Mouse (Mus musculus): ENCODE results near the gene Phactr2. TPM values are rescaled to one million over a fixed set of nuclear protein-coding genes. Genes with fewer than 3 reads are reported as not detected.

Gene Phactr2
- polyA plus RNA-seq, 1 experiment from 2014 or later = 6.4 TPM

- Histone ChIP-seq H3K4me2 (replicated peaks) (no peak overlapping the region), H3K4me1 (replicated peaks) (no peaks in the 10 kb centered on the region), H3K27ac (no peak overlapping the region), H3K36me3 (no peaks in the 10 kb centered on the region), H3K4me3 (replicated peaks) (no peak overlapping the region), H3K9ac (replicated peaks) (no peak overlapping the region), H3K9me3 (no peaks in the 10 kb centered on the region), H3K27me3 (no peaks in the 10 kb centered on the region)
- ATAC-seq = no peak
- 88% methylated on average over 6 of the region's 6 CpGs for WGBS
Observed at GRCm38 (mm10) chr10:13443647-13444046, 30.6 kb downstream of the Phactr2 start.

- no peak for ATAC-seq
- Histone ChIP-seq H3K4me2 (replicated peaks) (no peak overlapping the region), H3K9ac (replicated peaks) (no peak overlapping the region), H3K4me1 (replicated peaks) (0 out of 2 replicates have a peak, but pooled peaks cover 4% of the 10 kb centered on the region), H3K36me3 (no peaks in the 10 kb centered on the region), H3K27me3 (no peaks in the 10 kb centered on the region), H3K27ac (no peak overlapping the region), H3K4me3 (replicated peaks) (no peak overlapping the region), H3K9me3 (no peaks in the 10 kb centered on the region)
- 81% methylated on average over 4 of the region's 4 CpGs for WGBS
Observed at GRCm38 (mm10) chr10:13440292-13440691, 33.9 kb downstream of the Phactr2 start.

- H3K27ac ChIP-seq = no peak overlapping the region
- H3K36me3 ChIP-seq = no peaks in the 10 kb centered on the region
- H3K9ac ChIP-seq (replicated peaks) = no peak overlapping the region
- H3K9me3 ChIP-seq = no peaks in the 10 kb centered on the region
- no peak overlapping the region for H3K4me3 ChIP-seq (replicated peaks)
- no peak for ATAC-seq
- H3K27me3 ChIP-seq = no peaks in the 10 kb centered on the region
- WGBS = 58% methylated on average over 10 of the region's 10 CpGs
- no peak overlapping the region for H3K4me2 ChIP-seq (replicated peaks)
- 0 out of 2 replicates have a peak, but pooled peaks cover 4% of the 10 kb centered on the region for H3K4me1 ChIP-seq (replicated peaks)
Observed at GRCm38 (mm10) chr10:13438118-13438821, 35.9 kb downstream of the Phactr2 start.

- ATAC-seq = no peak
- WGBS = 90% methylated on average over 9 of the region's 9 CpGs
- Histone ChIP-seq H3K4me2 (replicated peaks) (no peak overlapping the region), H3K9me3 (no peaks in the 10 kb centered on the region), H3K9ac (replicated peaks) (no peak overlapping the region), H3K27me3 (no peaks in the 10 kb centered on the region), H3K4me1 (replicated peaks) (peaks cover 9% of the 10 kb centered on the region; the same call in 1 of the 2 replicates), H3K27ac (no peak overlapping the region), H3K4me3 (replicated peaks) (no peak overlapping the region), H3K36me3 (no peaks in the 10 kb centered on the region)
Observed at GRCm38 (mm10) chr10:13437011-13437410, 37.2 kb downstream of the Phactr2 start.

- no peak overlapping the region for H3K27ac ChIP-seq
- no peaks in the 10 kb centered on the region for H3K36me3 ChIP-seq
- H3K4me3 ChIP-seq (replicated peaks) = no peak overlapping the region
- H3K4me2 ChIP-seq (replicated peaks) = no peak overlapping the region
- WGBS = 43% methylated on average over 7 of the region's 7 CpGs
- H3K4me1 ChIP-seq (replicated peaks) = peaks cover 17% of the 10 kb centered on the region
- no peaks in the 10 kb centered on the region for H3K27me3 ChIP-seq
- H3K9ac ChIP-seq (replicated peaks) = no peak overlapping the region
- no peaks in the 10 kb centered on the region for H3K9me3 ChIP-seq
- ATAC-seq = no peak
Observed at GRCm38 (mm10) chr10:13433016-13433415, 41.2 kb downstream of the Phactr2 start.

GRCm38 (mm10) chr10:13431641-13432540 lies 42.3 kb downstream of the Phactr2 start:
- Histone ChIP-seq H3K4me2 (replicated peaks) (no peak overlapping the region), H3K4me3 (replicated peaks) (no peak overlapping the region), H3K27ac (0 out of 2 replicates have a peak overlapping the region, but pooled peaks have one; percentile 1), H3K27me3 (no peaks in the 10 kb centered on the region), H3K36me3 (no peaks in the 10 kb centered on the region), H3K9ac (replicated peaks) (no peak overlapping the region), H3K4me1 (replicated peaks) (peaks cover 17% of the 10 kb centered on the region), H3K9me3 (no peaks in the 10 kb centered on the region)
- 19% methylated on average over 8 of the region's 8 CpGs for WGBS
- no peak for ATAC-seq

- ATAC-seq = no peak
- no peaks in the 10 kb centered on the region for H3K9me3 ChIP-seq
- no peaks in the 10 kb centered on the region for H3K27me3 ChIP-seq
- H3K9ac ChIP-seq (replicated peaks) = no peak overlapping the region
- H3K4me1 ChIP-seq (replicated peaks) = peaks cover 13% of the 10 kb centered on the region
- no peak overlapping the region for H3K4me3 ChIP-seq (replicated peaks)
- H3K27ac ChIP-seq = no peak overlapping the region
- H3K4me2 ChIP-seq (replicated peaks) = no peak overlapping the region
- WGBS = 13% methylated on average over 5 of the region's 5 CpGs
- no peaks in the 10 kb centered on the region for H3K36me3 ChIP-seq
Observed at GRCm38 (mm10) chr10:13429766-13430165, 44.4 kb downstream of the Phactr2 start.

- no peaks in the 10 kb centered on the region for H3K36me3 ChIP-seq
- 15% methylated on average over 13 of the region's 13 CpGs for WGBS
- H3K9ac ChIP-seq (replicated peaks) = 0 out of 2 replicates have a peak overlapping the region, but pooled peaks have one; percentile 14
- ATAC-seq = peak; percentile 79
- no peak overlapping the region for H3K4me3 ChIP-seq (replicated peaks)
- peaks cover 13% of the 10 kb centered on the region for H3K4me1 ChIP-seq (replicated peaks)
- H3K27ac ChIP-seq = no peak overlapping the region
- peak overlapping the region; percentile 38 for H3K4me2 ChIP-seq (replicated peaks)
- H3K27me3 ChIP-seq = no peaks in the 10 kb centered on the region
- no peaks in the 10 kb centered on the region for H3K9me3 ChIP-seq
Observed at GRCm38 (mm10) chr10:13429240-13429639, 45.0 kb downstream of the Phactr2 start.

GRCm38 (mm10) chr10:13428536-13428935 lies 45.7 kb downstream of the Phactr2 start:
- Histone ChIP-seq H3K4me2 (replicated peaks) (no peak overlapping the region), H3K36me3 (no peaks in the 10 kb centered on the region), H3K4me3 (replicated peaks) (no peak overlapping the region), H3K9ac (replicated peaks) (no peak overlapping the region), H3K27ac (no peak overlapping the region), H3K27me3 (no peaks in the 10 kb centered on the region), H3K4me1 (replicated peaks) (peaks cover 13% of the 10 kb centered on the region), H3K9me3 (no peaks in the 10 kb centered on the region)
- ATAC-seq = peak; percentile 31; the same call in 1 of the 2 replicates
- 91% methylated on average over 7 of the region's 7 CpGs for WGBS

- peaks cover 13% of the 10 kb centered on the region for H3K4me1 ChIP-seq (replicated peaks)
- no peak overlapping the region for H3K4me2 ChIP-seq (replicated peaks)
- H3K4me3 ChIP-seq (replicated peaks) = no peak overlapping the region
- H3K27ac ChIP-seq = no peak overlapping the region
- no peaks in the 10 kb centered on the region for H3K36me3 ChIP-seq
- no peaks in the 10 kb centered on the region for H3K27me3 ChIP-seq
- H3K9me3 ChIP-seq = no peaks in the 10 kb centered on the region
- 81% methylated on average over 10 of the region's 10 CpGs for WGBS
- no peak overlapping the region for H3K9ac ChIP-seq (replicated peaks)
- ATAC-seq = no peak
Observed at GRCm38 (mm10) chr10:13427599-13427998, 46.6 kb downstream of the Phactr2 start.

GRCm38 (mm10) chr10:13425198-13425597 lies 49.0 kb downstream of the Phactr2 start:
- 92% methylated on average over 9 of the region's 9 CpGs for WGBS
- Histone ChIP-seq H3K27ac (no peak overlapping the region), H3K4me1 (replicated peaks) (peaks cover 4% of the 10 kb centered on the region; the same call in 1 of the 2 replicates), H3K9me3 (no peaks in the 10 kb centered on the region), H3K9ac (replicated peaks) (no peak overlapping the region), H3K27me3 (no peaks in the 10 kb centered on the region), H3K36me3 (no peaks in the 10 kb centered on the region), H3K4me2 (replicated peaks) (no peak overlapping the region), H3K4me3 (replicated peaks) (no peak overlapping the region)
- no peak for ATAC-seq

GRCm38 (mm10) chr10:13424508-13424907 lies 49.7 kb downstream of the Phactr2 start:
- no peak overlapping the region for H3K4me3 ChIP-seq (replicated peaks)
- no peaks in the 10 kb centered on the region for H3K27me3 ChIP-seq
- H3K9ac ChIP-seq (replicated peaks) = no peak overlapping the region
- H3K4me1 ChIP-seq (replicated peaks) = peaks cover 4% of the 10 kb centered on the region; the same call in 1 of the 2 replicates
- no peak overlapping the region for H3K4me2 ChIP-seq (replicated peaks)
- H3K36me3 ChIP-seq = no peaks in the 10 kb centered on the region
- H3K9me3 ChIP-seq = no peaks in the 10 kb centered on the region
- WGBS = 90% methylated on average over 17 of the region's 17 CpGs
- no peak overlapping the region for H3K27ac ChIP-seq
- ATAC-seq = no peak
